Mouse (Mus musculus): ENCODE data around the gene Rab26.

Rab26 gene

GRCm38 (mm10) chr17:24477985-24478600 is 55.9 kb downstream of the Rab26 start:
- DNase-seq (ENCODE audit: low spot score), result no peak

Data from layer of hippocampus, adult 11-12 months (tissue).